Mouse (Mus musculus) MN1 (cell line): ENCODE results near the gene Parva.

Experiments used
- DNase-seq: peaks from one replicate; pipeline ENCODE4 v3.0.0-alpha.2; 2016; ENCODE audit warnings: low spot score

Gene Parva

GRCm38 (mm10) chr7:112472708-112473281 is 45.5 kb downstream of the Parva start:
- DNase-seq: no peak

- DNase-seq: no peak
These were observed 46.5 kb downstream of the Parva start for GRCm38 (mm10) chr7:112473649-112474435.

GRCm38 (mm10) chr7:112479116-112479515 is 51.8 kb downstream of the Parva start:
- no peak for DNase-seq

- DNase-seq: no peak
These were observed 53.7 kb downstream of the Parva start for GRCm38 (mm10) chr7:112481031-112481430.

- DNase-seq: no peak
These were observed 55.3 kb downstream of the Parva start for GRCm38 (mm10) chr7:112482572-112482971.

- no peak for DNase-seq
These were observed 56.1 kb downstream of the Parva start for GRCm38 (mm10) chr7:112483382-112483781.

- DNase-seq: no peak
These were observed 63.5 kb downstream of the Parva start for GRCm38 (mm10) chr7:112490825-112491224.

- DNase-seq: no peak
These were observed 64.4 kb downstream of the Parva start for GRCm38 (mm10) chr7:112491737-112492136.

GRCm38 (mm10) chr7:112495950-112496349 is 68.6 kb downstream of the Parva start:
- DNase-seq: no peak

- DNase-seq: no peak
These were observed 69.6 kb downstream of the Parva start for GRCm38 (mm10) chr7:112496921-112497320.

GRCm38 (mm10) chr7:112498591-112499301 is 71.4 kb downstream of the Parva start:
- DNase-seq: no peak

- no peak for DNase-seq
These were observed 72.3 kb downstream of the Parva start for GRCm38 (mm10) chr7:112499453-112500133.

- DNase-seq: no peak
These were observed 72.8 kb downstream of the Parva start for GRCm38 (mm10) chr7:112500134-112500490.

- no peak for DNase-seq
These were observed 74.9 kb downstream of the Parva start for GRCm38 (mm10) chr7:112502050-112502809.

- DNase-seq: no peak
These were observed 75.5 kb downstream of the Parva start for GRCm38 (mm10) chr7:112502845-112503244.

GRCm38 (mm10) chr7:112503448-112503847 is 76.1 kb downstream of the Parva start:
- no peak for DNase-seq

GRCm38 (mm10) chr7:112503917-112504316 is 76.6 kb downstream of the Parva start:
- no peak for DNase-seq

GRCm38 (mm10) chr7:112509107-112509506 is 81.8 kb downstream of the Parva start:
- DNase-seq: no peak

GRCm38 (mm10) chr7:112510336-112511048 is 83.2 kb downstream of the Parva start:
- no peak for DNase-seq

GRCm38 (mm10) chr7:112511309-112511708 is 84.0 kb downstream of the Parva start:
- no peak for DNase-seq

GRCm38 (mm10) chr7:112512257-112512656 is 85.0 kb downstream of the Parva start:
- DNase-seq: no peak
